Mouse (Mus musculus) forebrain, embryonic 11.5 days (tissue): Measurements from ENCODE around the gene Catsper2. TPM values are rescaled to one million over a fixed set of nuclear protein-coding genes. Genes with fewer than 3 reads are reported as not detected.

Experiments used
- ATAC-seq: fragments of 200-750 bp; cut with Nextera tagmentation; replicated peaks from 2 replicates; pipeline ENCODE4 v1.8.0; 2017; ENCODE audit warnings: moderate TSS enrichment; ENCODE audit not compliant: low FRiP score
- DNase-seq: peaks from one replicate; pipeline ENCODE4 v3.0.0-alpha.2; 2017; ENCODE audit warnings: low spot score
- H3K27ac ChIP-seq: fragments of 300-500 bp; sonication (generic); 2 replicates; pipeline ENCODE4 v1.5.1; 2014; ENCODE audit warnings: low read depth, low read length
- H3K27me3 ChIP-seq: fragments of 300-500 bp; sonication (generic); 2 replicates; pipeline ENCODE4 v1.6.1; 2014; ENCODE audit warnings: mild to moderate bottlenecking, low read length, mixed read lengths; ENCODE audit not compliant: control insufficient read depth, insufficient read depth
- H3K36me3 ChIP-seq: fragments of 300-500 bp; sonication (generic); 2 replicates; pipeline ENCODE4 v1.6.1; 2014; ENCODE audit warnings: mild to moderate bottlenecking, low read length, moderate library complexity, mixed read lengths; ENCODE audit not compliant: control insufficient read depth, insufficient read depth
- H3K4me1 ChIP-seq: fragments of 300-500 bp; sonication (generic); replicated peaks from 2 replicates; pipeline ENCODE4 v1.6.1; 2014; ENCODE audit warnings: low read length, mixed read lengths; ENCODE audit not compliant: control insufficient read depth, insufficient read depth
- H3K4me2 ChIP-seq: fragments of 300-500 bp; sonication (generic); 2 replicates; pipeline ENCODE4 v1.6.1; 2014; ENCODE audit warnings: low read depth, mild to moderate bottlenecking, low read length, moderate library complexity, mixed read lengths; ENCODE audit not compliant: severe bottlenecking
- H3K4me3 ChIP-seq: fragments of 300-500 bp; sonication (generic); 2 replicates; pipeline ENCODE4 v1.5.1; 2014; ENCODE audit warnings: low read depth, low read length
- H3K9ac ChIP-seq: fragments of 300-500 bp; sonication (generic); 2 replicates; pipeline ENCODE4 v1.6.1; 2014; ENCODE audit warnings: low read length
- H3K9me3 ChIP-seq: fragments of 300-500 bp; sonication (generic); 2 replicates; pipeline ENCODE4 v1.6.1; 2016; ENCODE audit warnings: low read length, mixed read lengths; ENCODE audit not compliant: control insufficient read depth
- WGBS: fragments of 180-500 bp; shearing (Covaris S2); extraction: QIAGEN DNeasy Blood & Tissue Kit; methylation state at CpG from one replicate; pipeline ENCODE4 v1.1.7; 2014; 5-methylcytosine and 5-hydroxymethylcytosine counted together
- polyA plus RNA-seq: library from polyadenylated mRNA; unstranded; fragments of >200 nt; fragmentation: Nextera tagmentation; extraction: Ambion mirVana; gene quantifications from 2 replicates; pipeline ENCODE4 v1.2.1, GENCODE M21; 2014

Gene Catsper2
- polyA plus RNA-seq, 1 experiment from 2014 or later = 2.4 TPM

DNA sequence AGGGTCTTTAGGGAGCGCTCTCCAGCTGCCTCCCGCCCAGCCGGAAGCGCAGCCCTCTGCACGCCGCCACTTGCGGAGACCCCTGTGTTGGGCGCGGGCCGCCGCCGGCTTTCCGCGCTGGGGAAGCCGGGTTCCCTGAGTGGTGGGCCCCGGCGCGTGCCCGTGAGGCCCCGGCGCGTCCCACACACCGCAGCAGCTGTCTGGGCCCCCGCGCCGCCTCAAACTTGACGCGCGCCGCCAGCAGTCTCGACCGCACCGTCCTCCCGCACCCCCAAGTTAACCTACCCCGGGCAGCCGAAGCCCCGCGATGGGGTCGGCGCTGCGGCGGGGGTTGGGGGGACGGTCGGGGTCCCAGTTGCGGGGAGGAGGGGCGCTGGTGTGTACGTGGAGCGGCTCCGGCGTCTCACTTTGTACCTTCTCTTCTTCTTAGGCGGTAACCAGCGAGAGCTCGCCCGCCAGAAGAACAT is 36.0 kb upstream of the Catsper2 start:
- H3K27ac ChIP-seq = peak overlapping the region; percentile 82
- peak overlapping the region; percentile 95 for H3K9ac ChIP-seq
- peaks cover 8% of the 10 kb centered on the region for H3K4me1 ChIP-seq
- H3K9me3 ChIP-seq = no peaks in the 10 kb centered on the region
- H3K4me2 ChIP-seq = peak overlapping the region; percentile 94
- H3K4me3 ChIP-seq = peak overlapping the region; percentile 99
- H3K36me3 ChIP-seq = no peaks in the 10 kb centered on the region; the same call in none of the 2 replicates
- DNase-seq (no peak), ATAC-seq (peak; percentile 66)
- H3K27me3 ChIP-seq = no peaks in the 10 kb centered on the region
- WGBS = under 1% methylated on average over 52 of the region's 54 CpGs

DNA sequence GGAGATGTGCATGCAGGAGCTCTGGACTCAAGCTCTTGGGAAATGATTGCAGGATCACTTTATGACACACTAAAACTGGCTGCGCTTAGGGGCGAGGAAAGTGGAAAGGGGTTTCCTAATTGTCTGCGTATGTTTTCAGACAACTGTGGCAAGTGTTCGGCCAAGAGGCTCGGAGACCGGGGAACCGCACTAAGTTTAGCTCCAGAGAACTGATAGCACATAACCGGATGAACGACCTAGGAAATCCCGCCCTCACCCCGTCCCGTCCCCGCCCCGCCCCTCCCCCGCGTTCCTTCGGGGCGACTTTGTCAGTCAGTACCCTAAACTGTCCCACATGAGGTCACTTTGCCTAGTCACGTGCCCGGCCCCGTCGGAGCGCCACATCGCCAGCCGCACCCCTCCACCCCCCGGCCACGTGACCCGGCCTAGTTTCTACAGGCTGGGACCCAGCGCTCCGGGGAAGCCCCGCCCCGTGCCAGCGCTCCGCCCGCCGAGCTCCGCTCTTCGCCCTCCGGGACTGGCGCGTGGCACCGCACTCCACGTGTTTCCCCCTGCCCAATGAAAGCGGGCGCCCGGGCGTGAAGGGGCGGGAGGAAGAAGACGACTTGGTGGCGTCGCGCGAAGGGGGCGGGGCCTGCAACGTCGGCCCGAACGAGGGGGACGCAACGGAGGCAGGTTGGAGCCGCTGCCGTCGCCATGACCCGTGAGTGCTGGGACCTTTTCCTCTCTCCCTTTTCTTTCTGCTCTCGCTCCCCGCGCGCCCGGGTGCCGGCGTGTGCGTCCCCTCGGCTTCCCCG is 35.3 kb upstream of the Catsper2 start, which contains the start of gene Serf2:
Serf2 (plus strand) TSS at position 457 of the 797 bp plus-strand sequence.
- peaks cover 8% of the 10 kb centered on the region for H3K4me1 ChIP-seq
- peak within 1 kb of the TSS; percentile 99 for H3K4me3 ChIP-seq
- no peaks in the 10 kb centered on the region for H3K9me3 ChIP-seq
- H3K27ac ChIP-seq = peak within 1 kb of the TSS; percentile 82
- WGBS = under 1% methylated on average over 72 of the region's 74 CpGs
- ATAC-seq = peak; percentile 99
- no peaks in the 10 kb centered on the region; the same call in none of the 2 replicates for H3K36me3 ChIP-seq
- H3K9ac ChIP-seq = peak within 1 kb of the TSS; percentile 95
- no peaks in the 10 kb centered on the region for H3K27me3 ChIP-seq
- DNase-seq = peak; percentile 100
- H3K4me2 ChIP-seq = peak within 1 kb of the TSS; percentile 94

GRCm38 (mm10) chr2:121448136-121448535 is 34.5 kb upstream of the Catsper2 start:
- peak overlapping the region; percentile 86 for H3K4me2 ChIP-seq
- H3K4me1 ChIP-seq = peaks cover 8% of the 10 kb centered on the region
- WGBS = 16% methylated on average over 9 of the region's 9 CpGs
- no peak for DNase-seq
- H3K27ac ChIP-seq = peak overlapping the region; percentile 75; the same call in 1 of the 2 replicates
- H3K9me3 ChIP-seq = no peaks in the 10 kb centered on the region
- no peaks in the 10 kb centered on the region for H3K27me3 ChIP-seq
- ATAC-seq = no peak
- peak overlapping the region; percentile 99 for H3K4me3 ChIP-seq
- H3K9ac ChIP-seq = peak overlapping the region; percentile 66; the same call in 1 of the 2 replicates
- H3K36me3 ChIP-seq = no peaks in the 10 kb centered on the region; the same call in none of the 2 replicates

GRCm38 (mm10) chr2:121447006-121447405 is 33.4 kb upstream of the Catsper2 start:
- Histone ChIP-seq H3K27me3 (peaks cover 5% of the 10 kb centered on the region), H3K36me3 (no peaks in the 10 kb centered on the region), H3K4me1 (peaks cover 18% of the 10 kb centered on the region), H3K9me3 (no peaks in the 10 kb centered on the region), H3K27ac (no peak overlapping the region), H3K4me2 (no peak overlapping the region), H3K9ac (no peak overlapping the region), H3K4me3 (no peak overlapping the region)
- ATAC-seq = no peak
- 92% methylated on average over 3 of the region's 3 CpGs for WGBS
- DNase-seq = no peak

- H3K4me2 ChIP-seq = no peak overlapping the region
- H3K27ac ChIP-seq = no peak overlapping the region
- ATAC-seq (no peak), DNase-seq (no peak)
- peaks cover 23% of the 10 kb centered on the region for H3K4me1 ChIP-seq
- H3K4me3 ChIP-seq = no peak overlapping the region
- no peaks in the 10 kb centered on the region for H3K9me3 ChIP-seq
- peaks cover 9% of the 10 kb centered on the region for H3K27me3 ChIP-seq
- H3K9ac ChIP-seq = no peak overlapping the region
- no peaks in the 10 kb centered on the region for H3K36me3 ChIP-seq
- 85% methylated on average over 4 of the region's 4 CpGs for WGBS
Observed at GRCm38 (mm10) chr2:121446506-121446905, 32.9 kb upstream of the Catsper2 start.

DNA sequence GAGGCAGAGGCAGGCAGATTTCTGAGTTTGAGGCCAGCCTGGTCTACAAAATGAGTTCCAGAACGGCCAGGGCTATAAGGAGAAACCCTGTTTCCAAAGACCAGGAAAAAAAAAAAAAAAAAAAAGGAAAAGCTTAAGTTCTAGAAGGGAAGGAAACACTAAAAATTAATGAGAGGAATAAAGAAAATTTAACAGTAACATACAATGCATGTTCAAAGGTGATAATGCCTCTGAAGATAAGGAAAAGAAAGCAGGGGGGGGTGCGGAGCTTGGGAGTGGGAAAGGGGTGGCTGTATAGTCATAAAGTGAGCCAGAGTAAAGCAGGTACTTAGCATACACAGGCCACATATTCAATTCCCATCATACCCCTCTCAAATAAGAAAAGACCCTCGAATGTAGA is 31.5 kb upstream of the Catsper2 start:
- ATAC-seq = no peak
- 82% methylated on average over 3 of the region's 3 CpGs for WGBS

DNA sequence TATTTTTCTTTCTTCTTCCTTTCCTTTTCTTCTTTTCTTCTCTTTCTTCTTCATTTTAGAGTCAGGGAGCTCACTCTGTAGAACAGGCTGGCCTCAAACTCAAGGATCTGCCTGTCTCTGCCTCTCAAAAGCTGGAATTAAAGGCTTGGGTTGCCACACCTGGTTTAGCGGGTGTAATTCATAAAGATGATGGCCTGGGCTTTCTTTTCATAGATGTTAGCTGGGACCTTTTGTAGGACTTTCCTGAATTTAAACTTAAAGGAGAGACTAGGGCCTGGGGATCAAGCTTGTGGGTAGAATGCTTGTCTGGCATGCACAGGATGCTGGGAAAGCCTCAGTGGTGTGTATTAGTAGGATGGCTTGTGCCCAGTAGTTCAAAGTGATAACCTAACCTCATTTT is 30.6 kb upstream of the Catsper2 start, which contains the start of gene Ell3:
Ell3 (minus strand) TSS at position 101 of the 400 bp plus-strand sequence.
- Histone ChIP-seq H3K9ac (no peak within 1 kb of the TSS), H3K27me3 (peaks cover 9% of the 10 kb centered on the region), H3K4me3 (no peak within 1 kb of the TSS), H3K4me1 (peaks cover 15% of the 10 kb centered on the region), H3K4me2 (peak within 1 kb of the TSS; percentile 77; the same call in 1 of the 2 replicates), H3K36me3 (no peaks in the 10 kb centered on the region), H3K9me3 (no peaks in the 10 kb centered on the region), H3K27ac (no peak within 1 kb of the TSS)
- no peak for DNase-seq
- ATAC-seq = no peak
- 91% methylated on average over 1 of the region's 1 CpGs for whole genome bisulfite sequencing

More for the DNA sequence above, 31.5 kb upstream of the Catsper2 start:
- peaks cover 15% of the 10 kb centered on the region for H3K4me1 ChIP-seq
- no peak overlapping the region for H3K9ac ChIP-seq
- H3K36me3 ChIP-seq = no peaks in the 10 kb centered on the region
- no peak overlapping the region for H3K4me3 ChIP-seq
- DNase-seq = no peak
- no peaks in the 10 kb centered on the region for H3K9me3 ChIP-seq
- H3K27ac ChIP-seq = no peak overlapping the region
- no peak overlapping the region for H3K4me2 ChIP-seq
- peaks cover 9% of the 10 kb centered on the region for H3K27me3 ChIP-seq

DNA sequence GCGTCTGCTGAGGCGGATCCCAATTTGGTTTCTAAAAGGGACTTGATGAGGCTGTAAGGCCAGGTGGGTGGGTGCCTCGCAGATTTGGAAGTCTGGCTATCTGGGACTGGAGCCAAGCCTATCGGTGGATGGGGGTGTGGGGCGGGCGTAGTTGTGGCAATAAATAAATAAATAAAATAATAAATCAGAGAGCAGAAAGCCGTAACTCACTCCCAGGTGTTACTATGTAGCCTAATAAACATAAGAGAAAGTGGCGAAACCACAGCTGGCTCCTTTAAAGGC is 29.4 kb upstream of the Catsper2 start:
- Histone ChIP-seq H3K4me1 (peaks cover 15% of the 10 kb centered on the region), H3K36me3 (peaks cover 3% of the 10 kb centered on the region; the same call in 1 of the 2 replicates), H3K27me3 (peaks cover 9% of the 10 kb centered on the region), H3K4me2 (peak overlapping the region; percentile 77; the same call in 1 of the 2 replicates), H3K27ac (no peak overlapping the region), H3K9ac (no peak overlapping the region; the same call in 1 of the 2 replicates), H3K4me3 (peak overlapping the region; percentile 32; the same call in 1 of the 2 replicates), H3K9me3 (no peaks in the 10 kb centered on the region)
- 17% methylated on average over 8 of the region's 8 CpGs for WGBS
- no peak for ATAC-seq
- no peak for DNase-seq
